Mouse (Mus musculus) forebrain, embryonic 12.5 days (tissue): ENCODE results near the gene Fgg. TPM values are rescaled to one million over a fixed set of nuclear protein-coding genes. Genes with fewer than 3 reads are reported as not detected.

Experiments used
- ATAC-seq: fragments of 200-750 bp; cut with Nextera tagmentation; 2 replicates; pipeline ENCODE4 v1.8.0; 2017; ENCODE audit warnings: moderate TSS enrichment; ENCODE audit not compliant: low FRiP score
- H3K27ac ChIP-seq: fragments of 300-500 bp; sonication (generic); 2 replicates; pipeline ENCODE4 v1.5.1; 2016; ENCODE audit warnings: mild to moderate bottlenecking
- H3K27me3 ChIP-seq: fragments of 300-500 bp; sonication (generic); 2 replicates; pipeline ENCODE4 v1.6.1; 2016; ENCODE audit warnings: mild to moderate bottlenecking
- H3K36me3 ChIP-seq: fragments of 300-500 bp; sonication (generic); replicated peaks from 2 replicates; pipeline ENCODE4 v1.6.1; 2016; ENCODE audit warnings: mild to moderate bottlenecking
- H3K4me1 ChIP-seq: fragments of 300-500 bp; sonication (generic); 2 replicates; pipeline ENCODE4 v1.6.1; 2016
- H3K4me2 ChIP-seq: fragments of 300-500 bp; sonication (generic); 2 replicates; pipeline ENCODE4 v1.6.1; 2016; ENCODE audit warnings: mild to moderate bottlenecking, moderate library complexity
- H3K4me3 ChIP-seq: fragments of 300-500 bp; sonication (generic); replicated peaks from 2 replicates; pipeline ENCODE4 v1.5.1; 2016; ENCODE audit warnings: mild to moderate bottlenecking
- H3K9ac ChIP-seq: fragments of 300-500 bp; sonication (generic); 2 replicates; pipeline ENCODE4 v1.6.1; 2016; ENCODE audit warnings: mild to moderate bottlenecking
- H3K9me3 ChIP-seq: fragments of 300-500 bp; sonication (generic); 2 replicates; pipeline ENCODE4 v1.6.1; 2016
- WGBS: fragments of 180-500 bp; shearing (Covaris S2); methylation state at CpG from one replicate; pipeline ENCODE4 v1.1.7; 2016; 5-methylcytosine and 5-hydroxymethylcytosine counted together
- polyA plus RNA-seq: library from polyadenylated mRNA; unstranded; fragments of >200 nt; fragmentation: Nextera tagmentation; extraction: Ambion mirVana; gene quantifications from 2 replicates; pipeline ENCODE4 v1.2.1, GENCODE M21; 2016

The Fgg gene
- polyA plus RNA-seq: not detected in 2 replicates

DNA sequence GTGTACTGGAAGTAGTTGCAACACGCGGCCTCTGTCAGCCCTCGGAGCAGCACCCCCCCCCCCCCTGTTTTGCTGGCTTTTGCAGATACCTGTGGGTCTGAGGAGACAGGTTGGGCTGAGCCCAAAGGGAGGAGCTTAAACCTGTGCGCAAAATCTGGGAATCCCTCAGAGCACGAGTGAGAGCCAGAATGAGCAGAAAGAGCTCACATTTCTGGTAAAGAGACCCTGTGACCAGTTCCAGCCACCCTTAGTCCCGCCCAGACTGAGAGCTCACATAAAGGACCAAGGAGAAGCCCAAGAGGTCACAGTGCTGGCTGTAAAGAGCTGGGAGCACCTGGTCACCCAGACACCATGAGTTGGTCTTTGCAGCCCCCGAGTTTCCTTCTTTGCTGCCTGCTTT lies at the start of gene Fgg:
TSS of gene Fgg (plus strand) at position 168 of the 400 bp plus-strand sequence.
- WGBS: 49% methylated on average over 7 of the region's 7 CpGs
- H3K4me1 ChIP-seq: no peaks in the 10 kb centered on the region
- ATAC-seq: no peak
- no peaks in the 10 kb centered on the region; the same call in 1 of the 2 replicates for H3K27me3 ChIP-seq
- no peak within 1 kb of the TSS for H3K4me2 ChIP-seq
- no peak within 1 kb of the TSS for H3K9ac ChIP-seq
- H3K36me3 ChIP-seq: no peaks in the 10 kb centered on the region
- H3K27ac ChIP-seq: no peak within 1 kb of the TSS
- H3K4me3 ChIP-seq: no peak within 1 kb of the TSS
- H3K9me3 ChIP-seq: no peaks in the 10 kb centered on the region

DNA sequence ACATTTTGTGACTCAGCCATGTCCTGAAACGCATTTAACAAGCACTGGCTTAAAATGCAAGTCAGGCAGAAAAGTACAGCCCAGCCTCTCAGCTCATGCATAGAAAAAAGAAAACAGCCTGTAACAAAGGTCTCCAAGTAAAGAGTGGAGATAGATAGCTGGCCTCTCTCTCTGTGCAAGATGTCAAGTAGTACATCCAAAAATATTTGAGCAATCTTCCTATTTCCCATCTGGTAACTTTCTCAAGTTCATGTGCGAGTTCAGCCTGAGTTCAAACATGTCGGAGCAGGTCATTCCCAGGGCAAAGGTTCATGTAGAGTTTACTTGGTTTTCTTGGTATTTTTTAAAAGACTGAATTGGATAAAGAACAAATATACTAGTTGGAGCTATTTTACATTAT lies 36.5 kb upstream of the Fgg start:
- whole genome bisulfite sequencing: 88% methylated on average over 3 of the region's 3 CpGs
- H3K36me3 ChIP-seq: no peaks in the 10 kb centered on the region
- H3K9ac ChIP-seq: no peak overlapping the region
- H3K4me3 ChIP-seq: no peak overlapping the region
- H3K27ac ChIP-seq: no peak overlapping the region
- no peak for ATAC-seq
- peaks cover 5% of the 10 kb centered on the region; the same call in 1 of the 2 replicates for H3K4me1 ChIP-seq
- H3K27me3 ChIP-seq: no peaks in the 10 kb centered on the region
- no peaks in the 10 kb centered on the region for H3K9me3 ChIP-seq
- no peak overlapping the region for H3K4me2 ChIP-seq

DNA sequence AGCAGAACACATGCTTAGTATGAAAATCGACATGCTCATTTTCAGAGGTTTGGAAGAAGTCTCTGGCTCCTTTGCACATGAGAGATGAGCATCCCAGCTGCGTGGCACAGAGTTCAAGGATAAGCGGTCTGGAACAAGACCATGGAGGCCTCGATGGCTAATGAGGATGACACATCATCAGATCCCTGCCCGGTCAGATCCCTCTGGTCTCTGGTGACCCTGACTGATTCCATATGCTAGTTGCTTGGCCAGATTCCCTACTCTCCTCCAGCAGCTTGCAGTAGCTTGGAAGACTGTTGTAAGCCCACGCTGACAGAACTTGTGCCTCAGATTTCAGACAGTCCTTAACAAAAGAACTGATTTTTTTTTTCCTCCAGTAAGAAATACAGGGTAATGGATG lies 26.7 kb upstream of the Fgg start:
- H3K27me3 ChIP-seq: no peaks in the 10 kb centered on the region
- H3K4me1 ChIP-seq: no peaks in the 10 kb centered on the region
- H3K4me2 ChIP-seq: no peak overlapping the region
- no peaks in the 10 kb centered on the region for H3K36me3 ChIP-seq
- H3K9me3 ChIP-seq: no peaks in the 10 kb centered on the region
- no peak overlapping the region for H3K4me3 ChIP-seq
- WGBS: 89% methylated on average over 6 of the region's 6 CpGs
- no peak overlapping the region for H3K9ac ChIP-seq
- ATAC-seq: no peak
- no peak overlapping the region for H3K27ac ChIP-seq

DNA sequence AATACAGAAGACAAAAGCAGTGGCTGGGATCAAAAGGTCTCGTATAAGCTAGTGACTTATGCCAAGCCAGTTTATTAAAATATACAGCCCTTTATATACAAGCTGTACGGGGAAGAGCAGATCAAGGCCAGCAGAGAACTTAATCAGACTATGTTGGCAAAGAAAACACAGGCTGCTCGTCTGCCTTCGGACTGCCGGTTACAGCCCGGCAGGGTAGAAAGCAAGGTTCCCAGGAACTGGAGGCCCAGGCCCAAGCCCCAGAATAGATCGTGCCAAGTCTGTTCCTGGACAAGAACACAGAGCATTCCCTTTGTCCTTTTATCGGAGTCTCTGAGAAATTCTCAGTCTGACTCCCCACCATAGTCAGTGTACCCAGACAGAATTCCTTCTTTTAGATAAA lies 25.7 kb upstream of the Fgg start:
- Histone ChIP-seq H3K4me2 (no peak overlapping the region), H3K9me3 (no peaks in the 10 kb centered on the region), H3K27ac (no peak overlapping the region), H3K4me1 (no peaks in the 10 kb centered on the region), H3K36me3 (no peaks in the 10 kb centered on the region), H3K4me3 (no peak overlapping the region), H3K9ac (no peak overlapping the region), H3K27me3 (no peaks in the 10 kb centered on the region)
- WGBS: 89% methylated on average over 8 of the region's 8 CpGs
- no peak for ATAC-seq

DNA sequence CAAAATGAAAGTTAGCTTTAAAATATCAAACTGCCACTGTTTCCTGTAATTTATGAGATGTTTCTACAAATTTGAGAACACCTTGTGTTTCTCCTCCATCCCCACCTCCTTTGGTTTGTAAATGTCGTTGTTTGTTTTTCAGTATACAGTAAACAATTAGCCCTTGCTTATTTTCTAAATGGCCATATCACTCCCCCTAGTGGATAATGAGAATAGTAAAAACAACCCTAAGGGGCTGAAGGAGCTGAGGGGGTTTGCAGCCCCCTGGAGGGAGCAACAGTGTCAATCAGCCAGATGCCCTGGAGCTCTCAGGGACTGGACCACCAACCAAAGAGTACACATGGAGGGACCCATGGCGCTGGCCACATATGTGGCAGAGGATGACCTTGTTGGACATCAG lies 22.7 kb upstream of the Fgg start:
- H3K4me3 ChIP-seq: no peak overlapping the region
- no peaks in the 10 kb centered on the region for H3K4me1 ChIP-seq
- H3K4me2 ChIP-seq: no peak overlapping the region
- no peak overlapping the region for H3K9ac ChIP-seq
- H3K9me3 ChIP-seq: no peaks in the 10 kb centered on the region
- H3K27ac ChIP-seq: no peak overlapping the region
- ATAC-seq: no peak
- no peaks in the 10 kb centered on the region for H3K36me3 ChIP-seq
- WGBS: 83% methylated on average over 2 of the region's 2 CpGs
- no peaks in the 10 kb centered on the region for H3K27me3 ChIP-seq

DNA sequence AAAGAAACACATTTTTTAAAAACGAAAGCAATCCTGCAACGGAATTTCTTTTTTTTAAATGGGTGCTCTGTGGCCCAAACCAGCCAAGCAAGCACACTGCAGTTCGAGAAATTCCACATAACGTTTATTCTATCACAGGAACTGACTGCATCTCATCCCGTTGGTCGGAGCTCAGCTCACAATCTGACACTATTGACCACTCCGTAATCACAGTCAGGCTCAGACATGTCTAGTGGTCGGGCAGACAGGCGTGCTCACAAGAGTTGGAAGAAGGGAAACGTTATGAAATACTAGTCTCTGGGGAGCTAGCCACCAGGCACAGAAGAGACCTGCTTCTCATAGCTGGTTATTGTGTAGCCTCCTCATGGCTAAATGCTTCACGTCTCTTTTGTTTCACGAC lies 15.6 kb upstream of the Fgg start:
- Histone ChIP-seq H3K36me3 (no peaks in the 10 kb centered on the region), H3K27ac (no peak overlapping the region), H3K4me2 (no peak overlapping the region), H3K9me3 (no peaks in the 10 kb centered on the region), H3K9ac (no peak overlapping the region), H3K27me3 (peaks cover 27% of the 10 kb centered on the region), H3K4me3 (no peak overlapping the region), H3K4me1 (peaks cover 3% of the 10 kb centered on the region; the same call in 1 of the 2 replicates)
- 86% methylated on average over 12 of the region's 12 CpGs for WGBS
- ATAC-seq: no peak

DNA sequence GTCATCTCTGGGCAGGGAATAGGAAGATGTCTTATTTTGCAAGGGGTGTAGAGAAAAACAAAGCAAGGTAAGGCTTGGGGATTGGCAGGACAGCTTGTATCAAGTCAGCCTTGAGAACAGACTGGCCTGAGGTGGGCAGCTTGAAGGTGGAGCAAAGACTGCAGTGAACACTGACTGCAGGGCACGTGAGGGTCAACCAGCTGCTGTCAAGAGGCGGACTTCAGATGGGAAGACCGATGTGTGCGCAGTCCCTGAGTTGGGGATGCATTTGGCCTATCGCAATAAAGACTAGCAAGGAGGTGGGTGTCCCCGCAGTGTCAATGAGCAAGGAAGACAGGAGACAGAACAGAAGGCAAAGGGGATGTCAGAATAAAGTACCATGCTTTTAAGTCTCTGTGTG lies 14.6 kb upstream of the Fgg start:
- 91% methylated on average over 6 of the region's 6 CpGs for WGBS
- Histone ChIP-seq H3K36me3 (no peaks in the 10 kb centered on the region), H3K9ac (no peak overlapping the region)

DNA sequence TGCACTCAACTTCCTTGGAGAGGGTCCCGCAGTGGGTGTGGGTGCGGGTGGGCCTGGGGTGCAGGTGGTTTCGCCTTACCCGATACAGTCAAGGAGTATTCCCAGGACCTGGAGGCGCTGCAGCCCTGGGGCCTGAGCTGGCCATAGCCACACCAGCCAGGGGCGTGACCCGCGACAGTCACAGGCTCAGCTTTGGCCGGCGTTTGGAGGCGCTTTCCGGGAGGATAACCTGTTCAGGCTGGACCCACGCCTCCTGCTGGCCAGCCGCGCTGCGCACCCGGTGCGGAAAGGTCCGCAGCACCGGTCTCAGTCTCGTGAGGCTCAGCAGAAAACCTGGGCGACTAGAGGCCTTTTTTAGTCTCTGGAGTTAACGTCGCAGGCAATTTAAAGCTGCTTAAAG lies 12.2 kb upstream of the Fgg start:
- Histone ChIP-seq H3K9ac (no peak overlapping the region), H3K36me3 (no peaks in the 10 kb centered on the region), H3K27me3 (peaks cover 37% of the 10 kb centered on the region), H3K4me2 (peak overlapping the region; percentile 56), H3K4me1 (peaks cover 7% of the 10 kb centered on the region; the same call in 1 of the 2 replicates), H3K4me3 (peak overlapping the region; percentile 24), H3K9me3 (no peaks in the 10 kb centered on the region), H3K27ac (no peak overlapping the region)
- 2% methylated on average over 24 of the region's 24 CpGs for WGBS
- ATAC-seq: peak; percentile 62

More for the DNA sequence above, 14.6 kb upstream of the Fgg start:
- Histone ChIP-seq H3K9me3 (no peaks in the 10 kb centered on the region), H3K4me2 (no peak overlapping the region), H3K4me3 (no peak overlapping the region), H3K27ac (no peak overlapping the region), H3K27me3 (peaks cover 34% of the 10 kb centered on the region), H3K4me1 (peaks cover 3% of the 10 kb centered on the region; the same call in 1 of the 2 replicates)
- no peak for ATAC-seq

DNA sequence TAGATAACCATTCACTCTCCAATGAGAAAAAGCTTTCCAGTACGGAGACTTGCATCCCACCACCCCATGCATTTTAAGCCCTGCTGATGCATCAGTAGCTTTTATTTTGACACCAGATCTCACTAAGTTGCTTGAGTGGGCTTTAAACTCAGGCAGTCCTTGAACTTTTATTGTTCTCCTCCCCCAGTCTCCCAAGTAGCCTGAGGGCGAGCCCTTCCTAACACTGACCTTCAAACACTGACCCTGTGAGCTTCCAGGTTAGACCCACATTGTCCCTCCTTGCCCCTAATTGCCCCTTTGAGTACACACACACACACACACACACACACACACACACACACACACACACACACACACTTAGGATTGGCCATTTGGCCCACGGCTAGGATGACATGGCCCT lies 10.9 kb upstream of the Fgg start:
- WGBS: 72% methylated on average over 3 of the region's 3 CpGs
- ATAC-seq: no peak
- no peak overlapping the region for H3K27ac ChIP-seq

DNA sequence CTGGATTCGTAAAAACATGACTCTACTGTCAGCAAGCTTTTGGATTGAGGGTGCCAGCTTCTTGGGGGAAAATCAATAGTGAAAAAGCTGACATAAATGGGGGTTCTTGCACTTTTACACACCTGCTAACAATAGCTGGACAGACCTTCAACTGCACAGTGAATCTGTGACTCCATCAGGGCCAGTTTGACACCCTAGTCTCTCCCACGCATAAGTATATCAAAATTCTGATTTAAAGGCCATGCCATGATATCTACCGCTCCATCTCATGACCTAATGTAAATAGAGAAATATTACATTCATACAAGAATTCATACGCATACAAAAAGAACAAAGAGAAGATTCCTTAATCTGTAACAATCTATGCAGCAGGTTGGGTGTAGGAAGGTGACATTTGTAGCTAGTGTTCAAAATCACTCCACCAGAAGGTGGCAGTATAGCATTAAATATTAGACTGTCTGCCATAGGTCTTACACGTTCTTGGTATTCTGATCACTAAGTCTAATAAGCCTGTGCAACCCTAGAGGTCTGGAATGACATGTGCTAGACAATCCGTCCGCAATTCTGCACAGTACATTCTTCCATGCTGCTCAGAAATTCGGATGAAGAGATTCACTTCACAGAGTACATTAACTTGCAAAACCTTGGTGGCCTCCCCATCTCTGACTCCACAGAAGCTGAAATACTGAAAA lies 8.6 kb upstream of the Fgg start:
- Histone ChIP-seq H3K9ac (no peak overlapping the region), H3K4me1 (peaks cover 7% of the 10 kb centered on the region; the same call in 1 of the 2 replicates), H3K27me3 (peaks cover 30% of the 10 kb centered on the region), H3K27ac (no peak overlapping the region), H3K9me3 (no peaks in the 10 kb centered on the region), H3K36me3 (no peaks in the 10 kb centered on the region), H3K4me2 (no peak overlapping the region), H3K4me3 (no peak overlapping the region)
- WGBS: 32% methylated on average over 8 of the region's 8 CpGs
- peak; percentile 87 for ATAC-seq

More for the DNA sequence above, 10.9 kb upstream of the Fgg start:
- H3K4me2 ChIP-seq: no peak overlapping the region
- no peaks in the 10 kb centered on the region for H3K36me3 ChIP-seq
- H3K9me3 ChIP-seq: no peaks in the 10 kb centered on the region
- no peak overlapping the region for H3K9ac ChIP-seq
- H3K4me1 ChIP-seq: peaks cover 7% of the 10 kb centered on the region; the same call in 1 of the 2 replicates
- H3K27me3 ChIP-seq: peaks cover 37% of the 10 kb centered on the region
- H3K4me3 ChIP-seq: no peak overlapping the region

DNA sequence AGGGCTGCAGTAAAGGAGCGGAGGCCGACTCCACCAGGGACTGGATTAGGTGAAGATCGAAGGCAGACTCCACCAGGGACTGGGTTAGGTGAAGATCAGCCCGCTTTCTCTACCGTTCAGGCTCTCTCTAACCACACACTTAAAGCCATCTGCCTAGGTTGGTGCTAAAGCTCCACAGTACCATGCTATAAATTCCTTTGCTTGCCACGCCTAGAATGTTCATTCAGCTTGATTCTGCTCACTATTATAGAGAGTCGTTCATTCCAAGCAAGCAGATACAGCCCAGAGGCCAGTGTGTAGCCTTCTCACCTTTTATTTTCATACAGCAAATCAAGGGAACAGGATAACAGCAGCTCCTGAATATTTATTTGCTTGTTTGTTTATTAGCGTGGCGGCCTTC lies 7.5 kb upstream of the Fgg start:
- 84% methylated on average over 9 of the region's 9 CpGs for WGBS
- Histone ChIP-seq H3K9me3 (no peaks in the 10 kb centered on the region), H3K27me3 (peaks cover 29% of the 10 kb centered on the region), H3K9ac (no peak overlapping the region), H3K4me2 (no peak overlapping the region), H3K36me3 (no peaks in the 10 kb centered on the region), H3K4me1 (peaks cover 7% of the 10 kb centered on the region; the same call in 1 of the 2 replicates), H3K4me3 (no peak overlapping the region), H3K27ac (no peak overlapping the region)
- no peak for ATAC-seq

DNA sequence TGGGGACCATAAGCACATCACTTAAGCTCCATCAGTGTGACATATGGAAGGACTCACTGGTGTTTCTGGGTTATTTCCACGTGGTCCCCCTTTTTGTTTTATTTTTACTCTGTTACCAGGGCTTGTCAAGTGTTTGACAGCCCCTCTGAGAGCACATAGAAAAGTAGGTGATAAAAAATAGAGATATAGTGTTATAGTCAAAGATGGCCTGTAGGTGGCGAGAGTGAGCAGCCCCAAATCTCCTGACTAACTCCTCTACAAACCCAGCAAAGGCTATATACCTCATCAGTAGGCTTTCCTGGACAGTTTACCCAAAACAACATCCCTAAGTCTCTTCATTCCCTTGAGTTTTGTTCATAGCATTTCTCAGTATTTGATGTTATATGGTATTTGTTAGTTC lies 5.3 kb upstream of the Fgg start:
- H3K4me3 ChIP-seq: no peak overlapping the region
- H3K4me1 ChIP-seq: peaks cover 4% of the 10 kb centered on the region; the same call in 1 of the 2 replicates
- H3K9me3 ChIP-seq: no peaks in the 10 kb centered on the region
- H3K4me2 ChIP-seq: no peak overlapping the region
- no peaks in the 10 kb centered on the region for H3K36me3 ChIP-seq
- no peak overlapping the region for H3K9ac ChIP-seq
- no peak overlapping the region for H3K27ac ChIP-seq
- peaks cover 8% of the 10 kb centered on the region for H3K27me3 ChIP-seq
- WGBS: 0% methylated on average over 2 of the region's 2 CpGs
- ATAC-seq: no peak

DNA sequence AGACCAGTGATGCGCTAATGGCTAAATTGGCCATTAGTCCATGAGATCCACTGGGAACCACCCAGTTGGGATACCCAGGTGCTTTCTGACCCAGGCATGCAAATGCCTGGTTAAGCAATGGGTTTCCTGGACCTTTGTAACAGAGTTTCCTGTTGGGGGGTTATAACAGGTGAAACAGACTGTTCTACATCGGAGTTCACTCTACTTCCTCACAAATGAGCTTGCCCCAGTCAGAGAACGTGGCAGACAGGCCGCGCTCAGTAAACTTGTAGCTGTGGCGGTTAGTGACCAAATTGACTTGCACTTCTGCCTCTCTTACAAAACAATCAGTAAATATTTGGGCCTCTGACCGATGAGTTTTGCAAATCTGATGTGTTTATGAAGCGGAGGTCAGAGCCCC lies 4.5 kb upstream of the Fgg start:
- H3K27me3 ChIP-seq: 0 out of 2 replicates have a peak, but pooled peaks cover 3% of the 10 kb centered on the region
- ATAC-seq: no peak
- no peak overlapping the region for H3K9ac ChIP-seq
- no peaks in the 10 kb centered on the region for H3K9me3 ChIP-seq
- H3K36me3 ChIP-seq: no peaks in the 10 kb centered on the region
- peaks cover 4% of the 10 kb centered on the region; the same call in 1 of the 2 replicates for H3K4me1 ChIP-seq
- WGBS: 88% methylated on average over 8 of the region's 8 CpGs
- H3K4me3 ChIP-seq: no peak overlapping the region
- H3K27ac ChIP-seq: no peak overlapping the region
- no peak overlapping the region for H3K4me2 ChIP-seq
